Mouse (Mus musculus): ENCODE data around the gene Prx.
A peak's percentile ranks its signal among the peaks of the same experiment; 100 is the strongest.

Gene Prx

GRCm38 (mm10) chr7:27499036-27499435 lies at the start of gene Prx:
Gene Prx, plus strand, starts transcription at chr7:27499324.
- DNase-seq = peak; percentile 63

GRCm38 (mm10) chr7:27451359-27451758 lies 47.8 kb upstream of the Prx start:
- no peak for DNase-seq

- DNase-seq = no peak
Observed at GRCm38 (mm10) chr7:27452206-27452770, 46.8 kb upstream of the Prx start.

GRCm38 (mm10) chr7:27454461-27455121 lies 44.5 kb upstream of the Prx start:
- no peak for DNase-seq

- no peak for DNase-seq
Observed at GRCm38 (mm10) chr7:27455273-27455672, 43.9 kb upstream of the Prx start.

- DNase-seq = no peak
Observed at GRCm38 (mm10) chr7:27458614-27459013, 40.5 kb upstream of the Prx start.

GRCm38 (mm10) chr7:27459640-27460039 lies 39.5 kb upstream of the Prx start:
- no peak for DNase-seq

- DNase-seq = no peak
Observed at GRCm38 (mm10) chr7:27460477-27460876, 38.6 kb upstream of the Prx start.

GRCm38 (mm10) chr7:27467648-27468047 lies 31.5 kb upstream of the Prx start:
- no peak for DNase-seq

- DNase-seq = no peak
Observed at GRCm38 (mm10) chr7:27471390-27472120, 27.6 kb upstream of the Prx start.

- peak; percentile 35 for DNase-seq
Observed at GRCm38 (mm10) chr7:27472596-27472995, 26.5 kb upstream of the Prx start.

- DNase-seq = peak; percentile 100
Observed at GRCm38 (mm10) chr7:27473156-27473834, 25.8 kb upstream of the Prx start, which contains the start of gene Sertad3. Gene Sertad3, plus strand, starts transcription at chr7:27473768.

GRCm38 (mm10) chr7:27473835-27474489 lies 25.2 kb upstream of the Prx start:
- no peak for DNase-seq

GRCm38 (mm10) chr7:27474490-27474954 lies 24.6 kb upstream of the Prx start:
- DNase-seq = peak; percentile 100

- no peak for DNase-seq
Observed at GRCm38 (mm10) chr7:27475596-27475995, 23.5 kb upstream of the Prx start.

GRCm38 (mm10) chr7:27476098-27476635 lies 23.0 kb upstream of the Prx start:
- no peak for DNase-seq

GRCm38 (mm10) chr7:27478561-27478960 lies 20.6 kb upstream of the Prx start:
- no peak for DNase-seq

GRCm38 (mm10) chr7:27479750-27480149 lies 19.4 kb upstream of the Prx start:
- DNase-seq = no peak

- DNase-seq = no peak
Observed at GRCm38 (mm10) chr7:27480506-27480905, 18.6 kb upstream of the Prx start.

- DNase-seq = no peak
Observed at GRCm38 (mm10) chr7:27480927-27481626, 18.0 kb upstream of the Prx start.

- DNase-seq = peak; percentile 92
Observed at GRCm38 (mm10) chr7:27481627-27481969, 17.5 kb upstream of the Prx start.

GRCm38 (mm10) chr7:27483860-27484259 lies 15.3 kb upstream of the Prx start:
- no peak for DNase-seq

All from lung, postnatal 36 days (tissue).